In genomic region chr5:118424764-118425568, GRCm38 (mm10) we compare ENCODE assay signal across 8 mouse cellular contexts.
DNase-seq lines count a peak whose midpoint lies in the region; ATAC-seq lines count a peak whose summit lies in the region.

No protein-coding gene starts in this region.

- WGBS in forebrain, embryonic 14.5 days = 37% methylated on average over 9 of the region's 9 CpGs
- WGBS in limb, embryonic 10.5 days = 60% methylated on average over 9 of the region's 9 CpGs

- no peaks in the 10 kb centered on the region for H3K36me3 ChIP-seq in forebrain, embryonic 14.5 days (ENCODE audit: control insufficient read depth, insufficient read depth, low read length)
- H3K36me3 ChIP-seq in limb, embryonic 10.5 days = no peaks in the 10 kb centered on the region

- H3K9me3 ChIP-seq in forebrain, embryonic 14.5 days (replicated peaks; ENCODE audit: control insufficient read depth, low read length) = no peaks in the 10 kb centered on the region
- no peaks in the 10 kb centered on the region for H3K9me3 ChIP-seq in limb, embryonic 10.5 days (replicated peaks)

- H3K4me1 ChIP-seq in forebrain, embryonic 14.5 days (ENCODE audit: control insufficient read depth, insufficient read depth, low read length) = peaks cover 16% of the 10 kb centered on the region
- peaks cover 49% of the 10 kb centered on the region for H3K4me1 ChIP-seq in limb, embryonic 10.5 days

- H3K27ac ChIP-seq in forebrain, embryonic 14.5 days (ENCODE audit: low read depth, low read length) = no peak overlapping the region
- peak overlapping the region; percentile 64; the same call in 1 of the 2 replicates for H3K27ac ChIP-seq in limb, embryonic 10.5 days

- no peak overlapping the region for H3K4me2 ChIP-seq in forebrain, embryonic 14.5 days (ENCODE audit: low read length)

- intact Hi-C loops in heart, postnatal 14 days (cut with DNase I) = loop anchor here (5.0 kb wide), 1 partner anchor 93 kb away; no protein-coding TSS in a partner anchor

- no peak overlapping the region for H3K9ac ChIP-seq in forebrain, embryonic 14.5 days (ENCODE audit: low read length)

- ATAC-seq in forebrain, embryonic 14.5 days = no peak
- no peak for ATAC-seq in CD4-positive, CD25-positive, alpha-beta regulatory T cell, adult 4 months

- no peak overlapping the region for H3K4me3 ChIP-seq in forebrain, embryonic 14.5 days (ENCODE audit: low read depth, low read length)
- H3K4me3 ChIP-seq in limb, embryonic 10.5 days = no peak overlapping the region

- DNase-seq in cerebellum, adult 11-12 months = peak; percentile 57
- DNase-seq in cerebellum, adult 11 months = no peak
- peak; percentile 96 for DNase-seq in adipocyte (ENCODE audit: low spot score)
- peak; percentile 68 for DNase-seq in forebrain, embryonic 14.5 days (ENCODE audit: low spot score)
- peak; percentile 76 to 78 for DNase-seq in heart, postnatal 14 days
- DNase-seq in limb, embryonic 10.5 days (ENCODE audit: low spot score) = no peak
- DNase-seq in retina, embryonic 14.5 days (ENCODE audit: low spot score) = peak; percentile 33

- H3K27me3 ChIP-seq in forebrain, embryonic 14.5 days (replicated peaks; ENCODE audit: control insufficient read depth, insufficient read depth, low read length) = no peaks in the 10 kb centered on the region
- peaks cover 8% of the 10 kb centered on the region; the same call in 1 of the 2 replicates for H3K27me3 ChIP-seq in limb, embryonic 10.5 days (ENCODE audit: low read depth, poor library complexity, severe bottlenecking)

Comparison
In these comparisons a context has a peak if more than half of its experiments do, and no peak if none do; other contexts are left out.
1. DNase-seq: peak in cerebellum, adult 11-12 months (single experiment), adipocyte (single experiment), forebrain, embryonic 14.5 days (single experiment), heart, postnatal 14 days (2 of 2) and retina, embryonic 14.5 days (single experiment); none in cerebellum, adult 11 months (single experiment) and limb, embryonic 10.5 days (single experiment).